Mouse (Mus musculus) liver, postnatal 0 days (tissue): ENCODE measurements at regions not wholly inside any gene's neighbourhood (a gene's known extent, or its start where the extent isn't known, plus 50 kb on each side); places are given as distances from the start of the nearest gene placed in this dataset.

Experiments
- ATAC-seq: fragments of 200-750 bp; cut with Nextera tagmentation; 2 replicates; pipeline ENCODE4 v1.8.0; 2017; ENCODE audit warnings: mild to moderate bottlenecking, moderate library complexity
- DNase-seq: peaks from one replicate; pipeline ENCODE4 v3.0.0-alpha.2; 2016
- H3K27ac ChIP-seq: fragments of 300-500 bp; sonication (generic); 2 replicates; pipeline ENCODE4 v1.5.1; 2014; ENCODE audit warnings: antibody characterized with exemption, moderate library complexity, mild to moderate bottlenecking, low read depth
- H3K27me3 ChIP-seq: fragments of 300-500 bp; sonication (generic); 2 replicates; pipeline ENCODE4 v1.6.1; 2014; ENCODE audit warnings: low read length, control low read depth, mixed read lengths; ENCODE audit not compliant: insufficient read depth
- H3K36me3 ChIP-seq: fragments of 300-500 bp; sonication (generic); replicated peaks from 2 replicates; pipeline ENCODE4 v1.6.1; 2014; ENCODE audit warnings: mild to moderate bottlenecking, control low read depth, low read length, moderate library complexity, mixed read lengths; ENCODE audit not compliant: insufficient read depth
- H3K4me1 ChIP-seq: fragments of 300-500 bp; sonication (generic); 2 replicates; pipeline ENCODE4 v1.6.1; 2014; ENCODE audit warnings: antibody characterized with exemption, mild to moderate bottlenecking, control low read depth; ENCODE audit not compliant: insufficient read depth
- H3K4me2 ChIP-seq: fragments of 300-500 bp; sonication (generic); 2 replicates; pipeline ENCODE4 v1.6.1; 2014; ENCODE audit warnings: low read depth, mild to moderate bottlenecking, low read length, moderate library complexity, mixed read lengths
- H3K4me3 ChIP-seq: fragments of 300-500 bp; sonication (generic); 2 replicates; pipeline ENCODE4 v1.5.1; 2014; ENCODE audit warnings: low read depth, low read length
- H3K9ac ChIP-seq: fragments of 300-500 bp; sonication (generic); replicated peaks from 2 replicates; pipeline ENCODE4 v1.6.1; 2014; ENCODE audit warnings: mild to moderate bottlenecking, moderate library complexity
- H3K9me3 ChIP-seq: fragments of 300-500 bp; sonication (generic); 2 replicates; pipeline ENCODE4 v1.6.1; 2016; ENCODE audit warnings: mild to moderate bottlenecking, control low read depth, low read length, mixed read lengths
- EP300 ChIP-seq: IDR thresholded peaks from 2 replicates; pipeline ENCODE4 v1.6.1; 2016; ENCODE audit warnings: antibody characterized with exemption, low read depth, mild to moderate bottlenecking
- WGBS: fragments of 180-500 bp; shearing (Covaris S2); extraction: QIAGEN DNeasy Blood & Tissue Kit; methylation state at CpG from one replicate; pipeline ENCODE4 v1.1.7; 2014; ENCODE audit not compliant: insufficient replicate concordance; 5-methylcytosine and 5-hydroxymethylcytosine counted together

- Histone ChIP-seq H3K9me3 (no peaks in the 10 kb centered on the region), H3K27ac (no peak overlapping the region), H3K27me3 (no peaks in the 10 kb centered on the region), H3K4me2 (no peak overlapping the region), H3K4me1 (no peaks in the 10 kb centered on the region), H3K4me3 (no peak overlapping the region), H3K9ac (no peak overlapping the region), H3K36me3 (no peaks in the 10 kb centered on the region)
- TF ChIP-seq EP300, result no peak
- 53% methylated on average over 5 of the region's 5 CpGs for WGBS
- ATAC-seq (no peak), DNase-seq (no peak)
Observed at GRCm38 (mm10) chr10:40997606-40998005, 74.5 kb downstream of the Gpr6 start.
